Mouse (Mus musculus) bone marrow, adult 2 months (tissue): ENCODE results near the gene Espn.

ENCODE experiments used
- CTCF ChIP-seq: fragments of 200-500 bp; IDR thresholded peaks from 2 replicates; pipeline ENCODE4 v1.5.1; 2011; ENCODE audit warnings: low read length, control low read depth; ENCODE audit not compliant: control insufficient read depth, insufficient read depth
- POLR2A ChIP-seq: fragments of 200-500 bp; IDR thresholded peaks from 2 replicates; pipeline ENCODE4 v1.6.1; 2011; ENCODE audit warnings: low read depth, mild to moderate bottlenecking, control low read depth, low read length, borderline replicate concordance; ENCODE audit not compliant: control insufficient read depth

DNA sequence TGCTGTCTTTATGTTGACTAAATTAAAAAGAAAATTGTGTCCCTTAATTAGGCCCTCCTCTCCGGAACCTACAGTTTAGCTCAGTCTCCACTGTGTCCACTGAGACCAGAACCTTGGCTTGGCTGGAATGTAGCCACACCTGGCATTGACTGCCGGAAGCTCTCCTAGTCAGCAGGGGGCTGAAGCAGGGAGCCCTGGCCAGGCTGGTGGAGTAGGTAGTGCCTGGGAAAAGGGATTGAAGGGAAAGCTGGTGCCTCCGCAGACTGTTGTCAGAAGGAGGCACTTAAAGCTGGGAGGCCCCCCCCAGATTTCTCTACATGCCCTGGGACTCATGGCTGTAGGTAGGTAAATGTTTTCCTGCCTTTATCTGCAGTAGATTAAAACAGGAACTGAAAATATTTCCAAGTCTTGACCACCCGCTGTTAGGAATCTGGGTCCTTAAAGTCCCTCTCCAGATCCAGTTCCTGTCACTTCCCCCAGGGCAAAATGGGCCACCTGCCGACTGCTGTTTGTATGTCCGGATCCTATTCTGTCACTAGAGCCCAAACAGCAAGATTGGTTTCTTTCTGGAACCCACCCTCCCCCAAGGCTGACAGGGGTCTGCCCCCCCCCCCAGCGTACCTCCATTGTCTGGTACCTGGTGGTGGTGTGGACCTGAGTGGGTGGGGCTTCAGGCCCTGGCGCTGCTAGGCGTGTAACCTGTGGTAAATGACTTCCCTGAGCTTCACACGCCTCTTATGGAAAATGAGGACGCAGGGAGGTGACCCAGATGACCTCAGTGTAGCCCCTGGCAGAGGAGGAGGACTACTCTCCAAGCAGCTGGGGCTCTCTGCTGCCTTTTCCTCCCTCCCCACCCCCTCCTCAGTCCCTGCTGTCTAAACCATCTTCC is 54.0 kb downstream of the Espn start:
- TF ChIP-seq POLR2A (no peak), CTCF (no peak)
